ENCODE assay signal across 8 mouse cellular contexts in the genomic region with DNA sequence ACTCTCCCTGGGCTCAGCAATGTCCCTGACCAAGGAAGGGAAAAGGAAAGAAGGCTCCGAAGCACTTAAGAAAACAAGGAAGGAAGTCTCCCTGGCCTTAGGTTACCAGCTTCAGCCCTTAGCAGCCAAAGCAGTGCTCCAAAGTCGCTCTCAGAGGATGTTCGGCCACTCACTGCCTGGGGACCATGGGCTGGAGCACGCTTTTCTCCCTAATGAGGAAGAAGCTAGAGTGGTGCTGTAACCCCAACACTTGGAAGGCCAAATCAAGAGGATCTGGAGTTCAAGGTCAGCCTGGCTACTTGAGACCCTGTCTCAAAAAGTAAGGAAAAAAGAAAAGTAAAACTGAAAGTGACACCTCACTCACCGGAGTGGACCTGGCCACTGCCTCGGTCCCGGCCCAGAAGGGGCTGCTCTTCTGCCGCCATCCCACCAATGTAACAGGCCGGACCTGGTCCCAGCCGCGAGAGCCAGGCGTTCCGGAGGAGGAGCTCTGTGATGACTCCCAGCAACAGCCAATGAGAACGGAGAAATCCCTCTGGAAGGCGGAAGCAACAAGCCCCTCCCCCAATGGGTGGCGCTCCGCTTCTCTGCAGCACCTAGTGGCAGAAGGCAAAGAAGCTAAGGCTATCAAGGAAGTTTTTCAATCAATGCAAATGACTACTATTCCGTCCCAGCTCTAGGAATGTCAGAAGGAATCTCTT. TPM values are rescaled to one million over a fixed set of nuclear protein-coding genes. Genes with fewer than 3 reads are reported as not detected.
DNase-seq lines count a peak whose midpoint lies in the region; ATAC-seq lines count a peak whose summit lies in the region.

A gene (minus strand): TSS at position 525 of the 701 bp plus-strand sequence.

- H3K27ac ChIP-seq in heart, embryonic 14.5 days (replicated peaks in 1 of 2; ENCODE audit: control insufficient read depth in 1 of 2, insufficient read depth in 1 of 2, low read depth in 2 of 2, low read length in 2 of 2), result peak within 1 kb of the TSS in 1 of 2 experiments; percentile 50; a peak in 1 of 4 replicates
- H3K27ac ChIP-seq in liver, embryonic 13.5 days, result no peak within 1 kb of the TSS
- H3K27ac ChIP-seq in stomach, embryonic 16.5 days (ENCODE audit: low read length), result peak within 1 kb of the TSS; percentile 22

- H3K36me3 ChIP-seq in heart, embryonic 14.5 days (ENCODE audit: control insufficient read depth, insufficient read depth, low read length), result peaks cover 15% of the 10 kb centered on the region
- peaks cover 12% of the 10 kb centered on the region; the same call in 1 of the 2 replicates for H3K36me3 ChIP-seq in liver, embryonic 13.5 days
- no peaks in the 10 kb centered on the region for H3K36me3 ChIP-seq in stomach, embryonic 16.5 days (ENCODE audit: control insufficient read depth, insufficient read depth, low read length)

- no peaks in the 10 kb centered on the region for H3K9me3 ChIP-seq in heart, embryonic 14.5 days (ENCODE audit: control insufficient read depth, low read length)
- H3K9me3 ChIP-seq in liver, embryonic 13.5 days (replicated peaks), result no peaks in the 10 kb centered on the region
- H3K9me3 ChIP-seq in stomach, embryonic 16.5 days (replicated peaks; ENCODE audit: control insufficient read depth, low read length), result no peaks in the 10 kb centered on the region

- peak within 1 kb of the TSS; percentile 58 to 65 for H3K4me3 ChIP-seq in heart, embryonic 14.5 days (ENCODE audit: control insufficient read depth in 1 of 2, insufficient read depth in 1 of 2, low read depth in 1 of 2, low read length in 2 of 2)
- H3K4me3 ChIP-seq in liver, embryonic 13.5 days (replicated peaks), result peak within 1 kb of the TSS; percentile 64
- H3K4me3 ChIP-seq in stomach, embryonic 16.5 days (replicated peaks; ENCODE audit: low read length), result peak within 1 kb of the TSS; percentile 63

- ATAC-seq in CD4-positive, CD25-positive, alpha-beta regulatory T cell, adult 4 months, result peak; percentile 99
- peak; percentile 85 for ATAC-seq in heart, embryonic 14.5 days (ENCODE audit: insufficient number of reproducible peaks, insufficient read depth, low FRiP score, low read depth)
- ATAC-seq in liver, embryonic 13.5 days (ENCODE audit: low read depth), result peak; percentile 86
- peak; percentile 96 for ATAC-seq in stomach, embryonic 16.5 days (ENCODE audit: insufficient read depth, low FRiP score)

- peak within 1 kb of the TSS; percentile 85 for H3K9ac ChIP-seq in heart, embryonic 14.5 days (ENCODE audit: low read length)
- peak within 1 kb of the TSS; percentile 69 for H3K9ac ChIP-seq in liver, embryonic 13.5 days
- peak within 1 kb of the TSS; percentile 68 for H3K9ac ChIP-seq in stomach, embryonic 16.5 days (ENCODE audit: low read length)

- H3K4me1 ChIP-seq in heart, embryonic 14.5 days (ENCODE audit: control insufficient read depth in 2 of 2, insufficient read depth in 2 of 2, low read length in 2 of 2), result peaks cover 7 to 12% of the 10 kb centered on the region in 2 experiments
- peaks cover 29% of the 10 kb centered on the region for H3K4me1 ChIP-seq in liver, embryonic 13.5 days (replicated peaks)
- H3K4me1 ChIP-seq in stomach, embryonic 16.5 days (ENCODE audit: control insufficient read depth, insufficient read depth, low read length), result peaks cover 22% of the 10 kb centered on the region

- H3K4me2 ChIP-seq in heart, embryonic 14.5 days (ENCODE audit: low read length), result peak within 1 kb of the TSS; percentile 85
- peak within 1 kb of the TSS; percentile 74 for H3K4me2 ChIP-seq in liver, embryonic 13.5 days
- H3K4me2 ChIP-seq in stomach, embryonic 16.5 days (ENCODE audit: low read depth, low read length), result peak within 1 kb of the TSS; percentile 68

- DNase-seq in c-Kit-negative CD71-positive TER-119-positive erythroid progenitor cells, embryonic 14.5 days (ENCODE audit: low read depth, low spot score), result peak; percentile 63
- peak; percentile 94 for DNase-seq in fibroblast of lung, adult 2 months (ENCODE audit: low read depth)
- peak; percentile 96 for DNase-seq in kidney, postnatal 14 days
- DNase-seq in liver, embryonic 13.5 days, result peak; percentile 87
- peak; percentile 87 for DNase-seq in neural tube, embryonic 10.5 days (ENCODE audit: extremely low spot score, low spot score)

- H3K27me3 ChIP-seq in heart, embryonic 14.5 days (ENCODE audit: control insufficient read depth, insufficient read depth, low read length), result no peaks in the 10 kb centered on the region
- no peaks in the 10 kb centered on the region for H3K27me3 ChIP-seq in liver, embryonic 13.5 days
- no peaks in the 10 kb centered on the region for H3K27me3 ChIP-seq in stomach, embryonic 16.5 days (ENCODE audit: control insufficient read depth, insufficient read depth, low read length)

- WGBS in heart, embryonic 14.5 days, result 3% methylated on average over 18 of the region's 18 CpGs
- under 1% methylated on average over 18 of the region's 18 CpGs for WGBS in liver, embryonic 13.5 days (ENCODE audit: insufficient replicate concordance)
- 3% methylated on average over 18 of the region's 18 CpGs for WGBS in stomach, embryonic 16.5 days

RNA-seq across cellular contexts. Expression of the gene that starts here (rescaled TPM):
- polyA plus RNA-seq in CD4-positive, CD25-positive, alpha-beta regulatory T cell, adult 4 months (2017; shearing (Covaris generic)), result 10 to 100 TPM in 1 of 2 experiments, 1 to 10 TPM in 1; 6.1 to 13.6 TPM
- polyA plus RNA-seq in heart, embryonic 14.5 days (2014; fragmentation: Nextera tagmentation; extraction: Ambion mirVana), result 2.4 and 3.0 TPM in 2 replicates
- polyA plus RNA-seq in liver, embryonic 13.5 days (2015; fragmentation: Nextera tagmentation; extraction: Ambion mirVana), result 1.9 and 2.3 TPM in 2 replicates
- polyA plus RNA-seq in stomach, embryonic 16.5 days (2015; fragmentation: Nextera tagmentation; extraction: Ambion mirVana), result 9.7 and 11.2 TPM in 2 replicates
